Mouse (Mus musculus) ZHBTc4 (cell line): ENCODE data around the gene Arfgef2.
A peak's percentile ranks its signal among the peaks of the same experiment; 100 is the strongest.

Source experiments
- DNase-seq: peaks from one replicate; pipeline ENCODE4 v3.0.0-alpha.2; 2011; ENCODE audit warnings: low read depth, low spot score

Arfgef2 gene

GRCm38 (mm10) chr2:166806173-166806705 is 851 bp downstream of the Arfgef2 start:
- DNase-seq: peak; percentile 25

GRCm38 (mm10) chr2:166806813-166807212 is 1.4 kb downstream of the Arfgef2 start:
- no peak for DNase-seq

- DNase-seq: no peak
These were observed 4.1 kb downstream of the Arfgef2 start for GRCm38 (mm10) chr2:166809499-166809898.

DNA sequence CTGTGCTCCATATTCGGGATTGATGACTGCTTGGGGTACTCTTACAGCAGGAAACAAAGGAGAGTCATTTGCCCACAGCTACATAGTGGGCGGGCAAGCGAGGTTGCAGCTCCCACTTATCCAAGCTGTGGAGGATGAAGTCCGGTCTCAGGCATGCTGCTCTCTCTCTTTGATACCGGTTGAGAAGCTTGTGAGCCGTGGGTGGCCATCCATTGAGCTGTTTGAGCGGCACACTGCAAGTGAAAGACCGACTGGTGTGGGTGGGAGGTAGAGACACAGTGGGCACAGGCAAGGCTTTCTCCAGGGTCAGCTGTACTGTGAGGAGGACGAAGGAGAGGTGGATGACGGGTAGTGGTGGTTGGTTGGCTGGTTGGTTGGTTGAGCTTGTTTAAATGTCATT is 5.4 kb downstream of the Arfgef2 start:
- DNase-seq: no peak

DNA sequence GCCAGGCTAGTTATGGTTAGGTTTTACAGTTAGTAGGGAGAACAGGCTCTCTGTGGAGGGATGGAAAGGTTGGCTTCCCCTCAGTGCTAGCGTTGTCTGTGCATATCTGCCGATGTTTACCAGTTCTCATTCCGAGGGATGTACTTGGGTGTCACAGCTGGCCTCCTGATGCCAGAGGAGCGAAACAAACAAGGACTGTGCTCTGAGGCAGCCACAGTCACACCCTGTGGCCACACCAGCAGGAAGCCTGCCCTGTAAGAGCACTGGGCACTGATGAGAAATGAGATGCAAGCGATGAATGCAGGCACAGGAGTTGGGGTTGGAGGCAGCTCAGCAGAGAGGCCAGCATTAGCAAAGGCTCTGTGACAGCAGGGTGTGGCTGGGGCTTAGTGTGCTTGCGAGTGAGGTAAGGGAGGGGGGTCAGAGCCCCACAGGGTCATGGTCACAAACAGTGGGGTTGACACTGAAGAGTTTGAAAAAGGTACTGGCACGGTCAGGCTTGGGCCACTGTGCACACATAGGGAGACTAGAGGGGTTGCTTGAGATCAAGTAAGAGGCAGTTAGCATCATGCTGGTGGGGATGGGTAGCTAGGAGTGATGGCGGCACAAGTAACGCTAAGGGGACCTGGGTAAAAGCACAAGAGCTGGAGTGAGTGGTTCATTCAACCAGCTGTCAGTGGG is 13.2 kb downstream of the Arfgef2 start:
- no peak for DNase-seq

GRCm38 (mm10) chr2:166819849-166820248 is 14.5 kb downstream of the Arfgef2 start:
- DNase-seq: no peak

GRCm38 (mm10) chr2:166820844-166821243 is 15.5 kb downstream of the Arfgef2 start:
- peak; percentile 49 for DNase-seq

- DNase-seq: no peak
These were observed 16.0 kb downstream of the Arfgef2 start for GRCm38 (mm10) chr2:166821406-166821805.

- no peak for DNase-seq
These were observed 16.9 kb downstream of the Arfgef2 start for GRCm38 (mm10) chr2:166822119-166822826.

GRCm38 (mm10) chr2:166822901-166823300 is 17.5 kb downstream of the Arfgef2 start:
- no peak for DNase-seq

DNA sequence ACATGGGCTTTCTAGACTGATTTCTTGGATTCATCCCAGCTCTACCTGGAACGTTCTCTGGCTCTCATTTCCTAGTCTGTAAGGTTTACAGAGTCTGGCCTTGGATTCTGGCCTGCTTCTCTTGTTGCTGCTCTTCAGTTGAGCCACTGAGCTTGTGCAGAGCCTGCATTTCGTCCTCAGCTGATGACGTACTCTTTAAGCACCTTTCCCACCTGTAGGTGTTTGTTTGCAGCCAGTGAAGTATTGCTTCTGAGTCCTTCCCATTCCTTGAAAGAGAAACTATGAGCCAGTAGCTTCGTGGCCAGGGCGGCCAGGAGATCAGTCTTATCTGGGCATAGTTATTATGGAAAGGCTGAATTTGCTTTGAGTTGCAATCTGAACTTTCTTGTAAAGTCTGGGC is 19.0 kb downstream of the Arfgef2 start:
- DNase-seq: no peak

DNA sequence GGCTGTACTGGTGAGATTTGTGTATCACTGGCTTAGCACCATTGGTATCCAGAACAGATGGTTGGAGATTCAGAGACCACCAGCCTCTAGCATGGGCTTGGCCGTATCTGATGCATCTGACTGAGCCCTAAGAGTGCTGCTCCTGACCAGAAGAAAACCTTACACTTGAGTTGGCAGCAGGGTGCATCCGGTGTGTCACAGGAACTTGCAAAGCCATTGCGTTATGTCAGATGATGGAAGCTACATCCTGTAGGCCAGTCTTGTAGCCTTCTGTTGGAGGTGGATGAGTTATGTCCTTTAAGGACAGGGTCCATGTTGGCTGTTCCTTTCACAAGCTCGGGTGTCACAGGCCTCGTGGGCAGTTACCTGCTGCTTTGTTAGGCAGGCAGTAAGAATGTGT is 19.6 kb downstream of the Arfgef2 start:
- no peak for DNase-seq

- no peak for DNase-seq
These were observed 21.3 kb downstream of the Arfgef2 start for GRCm38 (mm10) chr2:166826491-166827224.

- no peak for DNase-seq
These were observed 22.9 kb downstream of the Arfgef2 start for GRCm38 (mm10) chr2:166828306-166828705.

DNA sequence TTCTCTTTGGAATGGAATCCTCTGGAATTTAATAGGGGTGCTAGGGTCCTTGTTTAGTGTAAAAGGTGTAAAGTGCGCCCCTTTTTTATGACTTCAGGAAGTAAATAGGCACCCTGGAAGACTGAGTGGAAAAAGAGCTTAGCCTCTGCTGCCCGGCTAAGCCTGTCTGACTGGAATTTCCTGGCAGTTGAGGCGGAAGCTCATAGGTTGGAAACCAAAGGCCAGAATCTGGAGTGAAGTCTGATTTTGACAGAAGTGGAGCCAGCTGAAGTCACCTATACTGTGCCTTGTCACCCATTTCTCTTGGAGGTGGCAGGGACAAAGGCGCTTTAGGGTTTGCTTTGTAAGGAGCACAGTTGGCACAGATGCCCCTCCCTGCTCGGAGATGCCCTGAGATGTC is 25.0 kb downstream of the Arfgef2 start:
- no peak for DNase-seq

DNA sequence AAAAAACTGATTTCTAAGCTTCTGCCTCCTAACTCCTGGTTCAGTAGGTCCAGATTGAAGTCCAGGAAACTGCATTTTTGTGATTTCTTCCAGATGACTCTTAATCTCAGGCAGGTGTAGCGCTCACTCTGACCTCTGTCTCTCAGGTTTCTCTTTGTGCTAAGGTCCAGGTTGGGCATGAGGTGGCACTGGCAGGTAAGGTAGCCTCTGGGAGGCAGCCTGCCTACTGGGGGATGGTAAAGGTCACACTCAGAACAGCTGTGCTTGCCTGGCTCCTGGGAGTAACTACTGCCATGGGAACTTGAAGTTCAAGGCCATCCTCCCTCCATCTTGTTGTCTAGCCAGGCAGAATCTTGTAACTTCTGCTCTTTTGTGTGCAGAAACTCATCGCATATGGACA is 28.7 kb downstream of the Arfgef2 start:
- no peak for DNase-seq

- DNase-seq: no peak
These were observed 29.4 kb downstream of the Arfgef2 start for GRCm38 (mm10) chr2:166834796-166835195.

DNA sequence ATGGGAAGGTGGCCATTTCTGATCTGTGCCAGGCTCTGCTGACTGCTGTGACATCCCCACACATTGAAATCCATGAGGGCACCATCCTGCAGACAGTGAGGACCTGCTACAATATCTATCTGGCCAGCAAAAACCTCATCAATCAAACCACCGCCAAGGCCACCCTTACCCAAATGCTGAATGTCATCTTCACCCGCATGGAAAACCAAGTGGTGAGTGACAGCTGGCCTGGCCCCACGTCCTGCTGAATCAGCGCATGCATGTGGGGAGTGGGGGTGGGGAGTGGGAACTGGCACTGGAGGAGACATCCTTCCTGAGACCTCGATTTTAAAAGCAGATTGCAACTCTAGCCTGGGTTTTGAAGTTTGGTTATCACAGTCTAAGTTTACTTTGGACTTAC is 30.2 kb downstream of the Arfgef2 start:
- no peak for DNase-seq

- DNase-seq: no peak
These were observed 36.4 kb downstream of the Arfgef2 start for GRCm38 (mm10) chr2:166841813-166842212.

DNA sequence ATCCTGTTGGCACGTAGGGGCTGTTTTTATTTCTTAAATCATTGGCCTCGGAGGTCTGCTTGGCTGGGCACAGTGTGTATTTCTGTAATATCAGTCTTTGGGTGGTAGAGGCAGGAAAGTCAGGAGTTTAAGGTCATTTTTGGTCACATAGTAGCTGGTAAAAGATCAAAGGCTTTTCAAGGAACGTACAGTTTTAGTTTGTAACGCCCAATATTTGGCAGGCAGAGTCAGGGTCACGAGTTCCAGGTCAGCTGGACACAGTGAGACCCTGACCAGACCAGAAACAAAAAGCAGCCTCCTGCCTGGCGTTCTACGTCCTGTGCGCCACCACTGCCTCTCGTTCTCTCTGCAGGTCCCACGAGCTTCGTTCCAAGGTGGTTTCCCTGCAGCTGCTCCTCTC is 45.3 kb downstream of the Arfgef2 start:
- no peak for DNase-seq

- peak; percentile 67 for DNase-seq
These were observed 46.9 kb downstream of the Arfgef2 start for GRCm38 (mm10) chr2:166852270-166852669.

- no peak for DNase-seq
These were observed 50.4 kb downstream of the Arfgef2 start for GRCm38 (mm10) chr2:166855771-166856170.
